Mouse (Mus musculus) forebrain, embryonic 11.5 days (tissue): Measurements from ENCODE around the gene Arvcf. TPM values are rescaled to one million over a fixed set of nuclear protein-coding genes. Genes with fewer than 3 reads are reported as not detected.

ENCODE experiments used
- ATAC-seq: fragments of 200-750 bp; cut with Nextera tagmentation; replicated peaks from 2 replicates; pipeline ENCODE4 v1.8.0; 2017; ENCODE audit warnings: moderate TSS enrichment; ENCODE audit not compliant: low FRiP score
- DNase-seq: peaks from one replicate; pipeline ENCODE4 v3.0.0-alpha.2; 2017; ENCODE audit warnings: low spot score
- H3K27ac ChIP-seq: fragments of 300-500 bp; sonication (generic); 2 replicates; pipeline ENCODE4 v1.5.1; 2014; ENCODE audit warnings: low read depth, low read length
- H3K27me3 ChIP-seq: fragments of 300-500 bp; sonication (generic); 2 replicates; pipeline ENCODE4 v1.6.1; 2014; ENCODE audit warnings: mild to moderate bottlenecking, low read length, mixed read lengths; ENCODE audit not compliant: control insufficient read depth, insufficient read depth
- H3K36me3 ChIP-seq: fragments of 300-500 bp; sonication (generic); 2 replicates; pipeline ENCODE4 v1.6.1; 2014; ENCODE audit warnings: mild to moderate bottlenecking, low read length, moderate library complexity, mixed read lengths; ENCODE audit not compliant: control insufficient read depth, insufficient read depth
- H3K4me1 ChIP-seq: fragments of 300-500 bp; sonication (generic); replicated peaks from 2 replicates; pipeline ENCODE4 v1.6.1; 2014; ENCODE audit warnings: low read length, mixed read lengths; ENCODE audit not compliant: control insufficient read depth, insufficient read depth
- H3K4me2 ChIP-seq: fragments of 300-500 bp; sonication (generic); 2 replicates; pipeline ENCODE4 v1.6.1; 2014; ENCODE audit warnings: low read depth, mild to moderate bottlenecking, low read length, moderate library complexity, mixed read lengths; ENCODE audit not compliant: severe bottlenecking
- H3K4me3 ChIP-seq: fragments of 300-500 bp; sonication (generic); 2 replicates; pipeline ENCODE4 v1.5.1; 2014; ENCODE audit warnings: low read depth, low read length
- H3K9ac ChIP-seq: fragments of 300-500 bp; sonication (generic); 2 replicates; pipeline ENCODE4 v1.6.1; 2014; ENCODE audit warnings: low read length
- H3K9me3 ChIP-seq: fragments of 300-500 bp; sonication (generic); 2 replicates; pipeline ENCODE4 v1.6.1; 2016; ENCODE audit warnings: low read length, mixed read lengths; ENCODE audit not compliant: control insufficient read depth
- WGBS: fragments of 180-500 bp; shearing (Covaris S2); extraction: QIAGEN DNeasy Blood & Tissue Kit; methylation state at CpG from one replicate; pipeline ENCODE4 v1.1.7; 2014; 5-methylcytosine and 5-hydroxymethylcytosine counted together
- polyA plus RNA-seq: library from polyadenylated mRNA; unstranded; fragments of >200 nt; fragmentation: Nextera tagmentation; extraction: Ambion mirVana; gene quantifications from 2 replicates; pipeline ENCODE4 v1.2.1, GENCODE M21; 2014

Arvcf gene
- polyA plus RNA-seq, 1 experiment from 2014 or later = 103 TPM

DNA sequence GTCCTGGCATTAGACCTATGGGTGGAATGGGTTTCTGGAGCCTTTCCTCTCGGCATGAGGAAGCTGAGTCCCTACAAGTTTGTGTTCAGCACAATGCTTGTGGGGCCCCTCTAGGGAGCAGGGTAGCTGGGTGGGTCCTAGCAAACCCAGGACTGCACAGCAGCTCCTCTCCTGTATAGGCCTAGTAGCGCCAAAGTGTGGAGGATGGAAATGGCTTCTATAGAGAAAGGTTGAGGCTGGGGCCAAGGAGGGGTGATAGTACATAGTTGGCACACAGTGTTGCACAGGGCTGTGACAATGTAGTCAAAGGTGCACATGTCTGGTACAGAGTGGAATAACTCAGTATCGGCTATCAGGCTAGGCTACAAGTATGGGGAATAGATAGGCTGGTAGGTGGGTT is 46.1 kb downstream of the Arvcf start:
- H3K27me3 ChIP-seq = no peaks in the 10 kb centered on the region
- H3K4me2 ChIP-seq = peak overlapping the region; percentile 94
- H3K27ac ChIP-seq = peak overlapping the region; percentile 64
- WGBS = 74% methylated on average over 3 of the region's 3 CpGs
- peak overlapping the region; percentile 96 for H3K9ac ChIP-seq
- ATAC-seq (no peak), DNase-seq (peak; percentile 50)
- H3K4me1 ChIP-seq = peaks cover 31% of the 10 kb centered on the region
- no peaks in the 10 kb centered on the region for H3K9me3 ChIP-seq
- H3K36me3 ChIP-seq = peaks cover 17% of the 10 kb centered on the region; the same call in 1 of the 2 replicates
- H3K4me3 ChIP-seq = peak overlapping the region; percentile 82

- peak overlapping the region; percentile 94 for H3K4me2 ChIP-seq
- DNase-seq = peak; percentile 61
- peak overlapping the region; percentile 85 for H3K27ac ChIP-seq
- WGBS = 13% methylated on average over 11 of the region's 11 CpGs
- H3K36me3 ChIP-seq = peaks cover 17% of the 10 kb centered on the region; the same call in 1 of the 2 replicates
- H3K4me3 ChIP-seq = peak overlapping the region; percentile 14; the same call in 1 of the 2 replicates
- H3K27me3 ChIP-seq = no peaks in the 10 kb centered on the region
- peak; percentile 57 for ATAC-seq
- peak overlapping the region; percentile 45; the same call in 1 of the 2 replicates for H3K9ac ChIP-seq
- no peaks in the 10 kb centered on the region for H3K9me3 ChIP-seq
- peaks cover 39% of the 10 kb centered on the region for H3K4me1 ChIP-seq
Observed at GRCm38 (mm10) chr16:18394777-18395619, 47.0 kb downstream of the Arvcf start.

GRCm38 (mm10) chr16:18395620-18396036 is 47.6 kb downstream of the Arvcf start:
- H3K9me3 ChIP-seq = no peaks in the 10 kb centered on the region
- peak overlapping the region; percentile 94 for H3K4me2 ChIP-seq
- H3K4me1 ChIP-seq = peaks cover 45% of the 10 kb centered on the region
- H3K27me3 ChIP-seq = no peaks in the 10 kb centered on the region
- H3K27ac ChIP-seq = peak overlapping the region; percentile 85; the same call in 1 of the 2 replicates
- ATAC-seq = no peak
- H3K36me3 ChIP-seq = peaks cover 17% of the 10 kb centered on the region; the same call in 1 of the 2 replicates
- peak overlapping the region; percentile 1; the same call in 1 of the 2 replicates for H3K9ac ChIP-seq
- peak overlapping the region; percentile 14; the same call in 1 of the 2 replicates for H3K4me3 ChIP-seq
- DNase-seq = no peak
- 30% methylated on average over 6 of the region's 7 CpGs for WGBS

DNA sequence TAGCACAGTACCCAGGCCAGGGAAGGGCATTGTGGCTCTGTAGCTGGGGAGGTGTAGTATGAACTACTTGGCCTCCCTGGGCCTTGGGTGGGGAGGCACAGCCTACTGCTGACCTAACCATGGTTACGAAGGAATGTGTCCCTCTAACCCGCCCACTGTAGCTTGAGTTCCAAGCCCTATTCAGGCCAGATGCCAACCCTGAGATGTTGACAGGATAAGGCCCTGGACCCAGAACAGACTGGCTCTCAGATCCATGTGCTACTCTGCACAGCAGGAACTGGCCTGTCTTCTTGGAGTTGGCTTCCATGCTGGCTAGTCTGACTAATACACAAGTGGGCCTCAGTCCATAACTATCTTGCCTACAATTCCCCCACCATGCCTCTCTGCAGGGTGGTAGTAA is 48.2 kb downstream of the Arvcf start:
- Histone ChIP-seq H3K4me3 (no peak overlapping the region), H3K9me3 (no peaks in the 10 kb centered on the region), H3K4me2 (peak overlapping the region; percentile 94), H3K9ac (peak overlapping the region; percentile 1; the same call in 1 of the 2 replicates), H3K27ac (peak overlapping the region; percentile 85; the same call in 1 of the 2 replicates), H3K27me3 (no peaks in the 10 kb centered on the region), H3K36me3 (peaks cover 17% of the 10 kb centered on the region; the same call in 1 of the 2 replicates), H3K4me1 (peaks cover 51% of the 10 kb centered on the region)
- DNase-seq = no peak
- no peak for ATAC-seq
- 86% methylated on average over 2 of the region's 2 CpGs for WGBS

- H3K9me3 ChIP-seq = no peaks in the 10 kb centered on the region
- no peak overlapping the region for H3K9ac ChIP-seq
- H3K27ac ChIP-seq = no peak overlapping the region
- ATAC-seq (no peak), DNase-seq (peak; percentile 51)
- WGBS = 94% methylated on average over 27 of the region's 27 CpGs
- peaks cover 20% of the 10 kb centered on the region; the same call in 1 of the 2 replicates for H3K36me3 ChIP-seq
- H3K4me3 ChIP-seq = no peak overlapping the region
- H3K4me1 ChIP-seq = peaks cover 57% of the 10 kb centered on the region
- H3K27me3 ChIP-seq = no peaks in the 10 kb centered on the region
- H3K4me2 ChIP-seq = no peak overlapping the region
Observed at GRCm38 (mm10) chr16:18396791-18397621, 49.0 kb downstream of the Arvcf start.

DNA sequence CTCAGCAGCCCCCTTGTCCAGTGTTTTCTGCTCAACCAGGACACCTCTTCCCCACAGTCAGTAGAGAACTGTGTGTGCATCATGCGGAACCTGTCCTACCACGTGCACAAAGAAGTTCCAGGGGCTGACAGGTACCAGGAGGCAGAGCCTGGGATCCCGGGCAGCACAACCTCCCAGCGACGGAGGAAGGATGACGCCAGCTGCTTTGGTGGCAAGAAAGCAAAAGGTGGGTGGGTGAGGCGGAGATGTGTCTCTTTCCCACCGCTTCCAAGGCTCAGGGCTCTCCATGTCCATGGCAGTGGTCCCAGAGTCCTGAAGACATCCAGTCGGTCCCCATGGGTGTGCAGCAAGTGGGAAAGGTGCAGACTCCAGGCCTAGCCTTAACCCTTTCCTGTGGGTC is 52.0 kb downstream of the Arvcf start:
- H3K4me3 ChIP-seq = no peak overlapping the region
- DNase-seq = peak; percentile 54
- H3K9ac ChIP-seq = peak overlapping the region; percentile 43
- H3K27me3 ChIP-seq = no peaks in the 10 kb centered on the region
- H3K9me3 ChIP-seq = no peaks in the 10 kb centered on the region
- H3K27ac ChIP-seq = peak overlapping the region; percentile 88
- ATAC-seq = no peak
- peaks cover 38% of the 10 kb centered on the region for H3K4me1 ChIP-seq
- H3K4me2 ChIP-seq = no peak overlapping the region
- 71% methylated on average over 9 of the region's 9 CpGs for WGBS
- H3K36me3 ChIP-seq = peaks cover 35% of the 10 kb centered on the region; the same call in 1 of the 2 replicates

GRCm38 (mm10) chr16:18400472-18401216 is 52.7 kb downstream of the Arvcf start:
- no peaks in the 10 kb centered on the region for H3K9me3 ChIP-seq
- peaks cover 37% of the 10 kb centered on the region for H3K4me1 ChIP-seq
- WGBS = 32% methylated on average over 7 of the region's 7 CpGs
- peak overlapping the region; percentile 43 for H3K9ac ChIP-seq
- peak overlapping the region; percentile 88 for H3K27ac ChIP-seq
- H3K4me2 ChIP-seq = peak overlapping the region; percentile 29; the same call in 1 of the 2 replicates
- ATAC-seq = peak; percentile 89
- H3K36me3 ChIP-seq = peaks cover 38% of the 10 kb centered on the region; the same call in 1 of the 2 replicates
- peak; percentile 91 for DNase-seq
- no peak overlapping the region for H3K4me3 ChIP-seq
- no peaks in the 10 kb centered on the region for H3K27me3 ChIP-seq
